Mouse (Mus musculus): ENCODE results near the gene Il10. TPM values are rescaled to one million over a fixed set of nuclear protein-coding genes. Genes with fewer than 3 reads are reported as not detected.

Gene Il10
- not detected in 2 replicates for polyA plus RNA-seq (2015; fragmentation: Nextera tagmentation; extraction: Ambion mirVana)

DNA sequence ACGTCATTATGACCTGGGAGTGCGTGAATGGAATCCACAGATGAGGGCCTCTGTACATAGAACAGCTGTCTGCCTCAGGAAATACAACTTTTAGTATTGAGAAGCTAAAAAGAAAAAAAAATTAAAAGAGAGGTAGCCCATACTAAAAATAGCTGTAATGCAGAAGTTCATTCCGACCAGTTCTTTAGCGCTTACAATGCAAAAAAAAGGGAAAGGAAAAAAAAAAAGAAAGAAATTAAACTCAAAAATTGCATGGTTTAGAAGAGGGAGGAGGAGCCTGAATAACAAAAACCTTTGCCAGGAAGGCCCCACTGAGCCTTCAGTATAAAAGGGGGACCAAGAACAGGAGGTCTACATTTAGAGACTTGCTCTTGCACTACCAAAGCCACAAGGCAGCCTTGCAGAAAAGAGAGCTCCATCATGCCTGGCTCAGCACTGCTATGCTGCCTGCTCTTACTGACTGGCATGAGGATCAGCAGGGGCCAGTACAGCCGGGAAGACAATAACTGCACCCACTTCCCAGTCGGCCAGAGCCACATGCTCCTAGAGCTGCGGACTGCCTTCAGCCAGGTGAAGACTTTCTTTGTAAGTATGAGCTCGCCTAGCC, at the start of gene Il10:
TSS of gene Il10 (plus strand) at position 354 of the 607 bp plus-strand sequence.
- Histone ChIP-seq H3K27ac (replicated peaks) (no peak within 1 kb of the TSS), H3K9me3 (replicated peaks) (no peaks in the 10 kb centered on the region), H3K9ac (no peak within 1 kb of the TSS), H3K36me3 (no peaks in the 10 kb centered on the region), H3K4me3 (replicated peaks) (no peak within 1 kb of the TSS), H3K4me2 (replicated peaks) (no peak within 1 kb of the TSS), H3K27me3 (no peaks in the 10 kb centered on the region), H3K4me1 (no peaks in the 10 kb centered on the region)
- WGBS, result 69% methylated on average over 8 of the region's 8 CpGs
- no peak for ATAC-seq (ENCODE audit: insufficient number of reproducible peaks, low FRiP score, low TSS enrichment, low read depth)

DNA sequence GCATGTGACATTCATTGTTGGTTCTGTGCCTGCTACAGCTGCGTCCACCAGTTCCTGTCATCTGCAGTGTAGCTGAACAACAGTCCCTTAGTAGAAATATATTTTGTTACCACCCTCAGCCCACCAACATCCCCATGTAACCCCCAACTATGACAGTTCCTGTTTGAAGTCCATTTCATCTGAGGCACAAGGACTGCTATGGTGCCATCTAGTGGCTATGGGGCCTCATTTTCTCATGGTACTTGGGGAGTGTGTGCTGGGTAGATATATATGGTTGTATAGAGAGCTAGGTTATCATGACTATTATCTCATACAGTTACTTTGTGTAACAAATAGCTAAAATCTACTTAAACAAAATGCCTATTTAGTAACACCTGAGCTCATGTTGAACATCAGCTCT, 40.2 kb upstream of the Il10 start:
- Histone ChIP-seq H3K9ac (no peak overlapping the region), H3K27me3 (no peaks in the 10 kb centered on the region), H3K4me2 (replicated peaks) (no peak overlapping the region), H3K9me3 (replicated peaks) (no peaks in the 10 kb centered on the region), H3K36me3 (no peaks in the 10 kb centered on the region), H3K4me1 (no peaks in the 10 kb centered on the region), H3K4me3 (replicated peaks) (no peak overlapping the region), H3K27ac (replicated peaks) (no peak overlapping the region)
- 71% methylated on average over 1 of the region's 1 CpGs for WGBS
- no peak for ATAC-seq (ENCODE audit: insufficient number of reproducible peaks, low FRiP score, low TSS enrichment, low read depth)

DNA sequence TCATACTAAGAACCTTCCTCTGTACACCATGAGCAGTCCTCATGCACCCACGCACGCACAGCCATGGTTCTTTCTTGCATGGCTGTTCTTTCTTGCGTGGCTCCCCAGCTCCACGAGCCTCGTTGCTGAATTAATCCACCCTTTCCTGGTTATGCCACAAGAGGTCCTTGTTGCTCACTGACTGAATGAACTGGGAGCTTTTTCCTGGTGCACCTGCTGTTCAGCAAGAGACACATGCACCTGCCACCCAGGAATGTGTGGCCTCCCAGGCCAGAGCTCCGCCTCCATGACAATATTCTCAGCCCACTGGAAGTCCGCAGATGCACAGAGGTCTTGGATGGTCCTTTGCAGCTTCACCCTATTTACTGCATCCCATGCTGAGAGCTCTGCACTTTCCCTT, 35.2 kb upstream of the Il10 start:
- ATAC-seq (ENCODE audit: insufficient number of reproducible peaks, low FRiP score, low TSS enrichment, low read depth), result no peak
- no peaks in the 10 kb centered on the region for H3K4me1 ChIP-seq
- 50% methylated on average over 7 of the region's 7 CpGs for WGBS
- no peak overlapping the region for H3K27ac ChIP-seq (replicated peaks)
- H3K4me2 ChIP-seq (replicated peaks), result no peak overlapping the region
- H3K36me3 ChIP-seq, result no peaks in the 10 kb centered on the region
- no peak overlapping the region for H3K9ac ChIP-seq
- no peak overlapping the region for H3K4me3 ChIP-seq (replicated peaks)
- no peaks in the 10 kb centered on the region for H3K27me3 ChIP-seq
- no peaks in the 10 kb centered on the region for H3K9me3 ChIP-seq (replicated peaks)

DNA sequence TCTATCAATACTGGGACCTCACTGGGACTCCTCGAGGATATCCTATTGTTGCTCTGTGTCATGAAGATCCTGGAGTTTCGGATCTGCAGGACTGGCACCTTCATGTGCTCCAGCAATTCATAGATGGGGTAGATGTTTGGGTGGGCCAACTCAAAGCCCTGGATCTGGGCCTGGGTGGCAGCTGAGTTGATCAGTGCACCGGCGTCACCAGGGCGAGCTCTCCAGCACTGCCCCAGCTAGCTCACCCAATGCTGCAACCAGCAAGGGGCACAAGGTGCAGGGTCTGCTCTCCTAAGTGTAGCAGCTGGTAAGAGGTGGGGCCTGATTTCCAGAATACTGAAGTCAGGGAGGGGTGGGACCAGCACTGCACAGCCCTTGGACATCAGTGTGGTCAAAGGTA, 32.6 kb upstream of the Il10 start:
- Histone ChIP-seq H3K9me3 (replicated peaks) (no peaks in the 10 kb centered on the region), H3K4me1 (no peaks in the 10 kb centered on the region), H3K36me3 (no peaks in the 10 kb centered on the region), H3K4me2 (replicated peaks) (no peak overlapping the region), H3K27ac (replicated peaks) (no peak overlapping the region), H3K9ac (no peak overlapping the region), H3K4me3 (replicated peaks) (no peak overlapping the region), H3K27me3 (no peaks in the 10 kb centered on the region)
- ATAC-seq (ENCODE audit: insufficient number of reproducible peaks, low FRiP score, low TSS enrichment, low read depth), result no peak
- WGBS, result 90% methylated on average over 5 of the region's 5 CpGs

DNA sequence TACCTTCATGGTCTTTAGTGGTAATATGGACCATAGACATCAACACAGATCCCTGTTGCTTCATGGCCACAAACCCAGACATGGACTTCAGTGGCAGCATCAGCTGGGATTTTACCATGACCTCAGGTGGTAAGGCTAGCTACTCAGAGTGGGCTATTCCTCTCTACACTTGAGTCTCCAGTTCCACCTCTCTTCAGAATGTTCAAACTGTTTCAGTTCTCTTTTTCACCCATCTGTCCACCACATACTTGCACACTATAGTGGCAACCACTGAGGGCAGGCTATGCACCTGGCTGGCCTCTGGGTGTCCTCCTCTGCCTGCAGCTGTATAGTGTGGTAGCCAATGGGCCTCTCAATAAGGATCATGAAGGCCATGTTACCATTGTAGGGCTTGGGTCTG, 32.2 kb upstream of the Il10 start:
- no peak for ATAC-seq (ENCODE audit: insufficient number of reproducible peaks, low FRiP score, low TSS enrichment, low read depth)
- no peak overlapping the region for H3K9ac ChIP-seq
- no peak overlapping the region for H3K4me3 ChIP-seq (replicated peaks)
- H3K9me3 ChIP-seq (replicated peaks), result no peaks in the 10 kb centered on the region
- no peak overlapping the region for H3K27ac ChIP-seq (replicated peaks)
- no peaks in the 10 kb centered on the region for H3K27me3 ChIP-seq
- no peaks in the 10 kb centered on the region for H3K36me3 ChIP-seq
- no peak overlapping the region for H3K4me2 ChIP-seq (replicated peaks)
- H3K4me1 ChIP-seq, result no peaks in the 10 kb centered on the region

DNA sequence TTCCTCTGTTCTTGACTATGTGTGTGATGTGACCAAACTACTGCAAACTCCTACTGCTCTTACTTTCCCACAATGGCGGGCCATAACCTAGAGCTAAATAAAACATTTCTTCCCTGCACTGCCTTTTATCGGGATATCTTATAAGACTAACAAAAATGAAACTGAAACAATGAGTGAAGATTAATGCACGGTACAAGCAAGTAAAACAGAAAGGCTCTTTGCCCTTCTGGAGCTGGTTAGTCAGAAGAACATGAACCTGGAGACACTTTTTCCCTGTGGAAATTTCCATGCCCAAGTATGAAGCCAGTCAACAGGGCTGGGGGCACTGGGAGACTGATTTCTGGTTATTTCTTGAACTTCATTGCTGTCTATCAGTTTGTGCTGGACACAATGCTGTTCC, 30.3 kb upstream of the Il10 start:
- ATAC-seq (ENCODE audit: insufficient number of reproducible peaks, low FRiP score, low TSS enrichment, low read depth), result no peak

DNA sequence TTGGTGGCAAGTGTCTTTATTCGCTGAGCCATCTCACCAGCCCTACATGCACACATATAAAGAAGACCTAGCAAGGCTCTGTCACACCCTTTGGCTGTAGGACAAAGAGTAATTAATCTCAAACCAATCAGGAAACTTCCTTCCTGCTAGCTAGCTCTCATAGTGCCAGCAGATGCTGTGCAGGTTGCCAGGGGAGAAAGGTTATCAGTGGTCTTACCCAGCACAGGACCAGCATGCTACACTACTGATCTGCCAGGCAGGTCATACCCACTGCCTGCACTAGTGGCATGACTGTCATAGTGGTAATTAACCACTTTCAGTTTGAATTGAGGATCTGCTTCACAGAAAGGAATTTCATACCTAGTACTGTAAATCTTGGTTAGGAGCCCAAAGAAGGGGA, 29.2 kb upstream of the Il10 start:
- no peaks in the 10 kb centered on the region for H3K27me3 ChIP-seq
- no peak overlapping the region for H3K27ac ChIP-seq (replicated peaks)
- no peak overlapping the region for H3K9ac ChIP-seq
- H3K36me3 ChIP-seq, result no peaks in the 10 kb centered on the region
- no peak overlapping the region for H3K4me3 ChIP-seq (replicated peaks)
- WGBS, result 94% methylated on average over 1 of the region's 1 CpGs
- H3K4me1 ChIP-seq, result no peaks in the 10 kb centered on the region
- ATAC-seq (ENCODE audit: insufficient number of reproducible peaks, low FRiP score, low TSS enrichment, low read depth), result no peak
- H3K9me3 ChIP-seq (replicated peaks), result no peaks in the 10 kb centered on the region
- H3K4me2 ChIP-seq (replicated peaks), result no peak overlapping the region

More for the DNA sequence above, 30.3 kb upstream of the Il10 start:
- H3K9ac ChIP-seq, result no peak overlapping the region
- H3K4me1 ChIP-seq, result no peaks in the 10 kb centered on the region
- H3K27me3 ChIP-seq, result no peaks in the 10 kb centered on the region
- H3K4me3 ChIP-seq (replicated peaks), result no peak overlapping the region
- H3K27ac ChIP-seq (replicated peaks), result no peak overlapping the region
- WGBS, result 92% methylated on average over 3 of the region's 3 CpGs
- no peak overlapping the region for H3K4me2 ChIP-seq (replicated peaks)
- no peaks in the 10 kb centered on the region for H3K36me3 ChIP-seq
- no peaks in the 10 kb centered on the region for H3K9me3 ChIP-seq (replicated peaks)

DNA sequence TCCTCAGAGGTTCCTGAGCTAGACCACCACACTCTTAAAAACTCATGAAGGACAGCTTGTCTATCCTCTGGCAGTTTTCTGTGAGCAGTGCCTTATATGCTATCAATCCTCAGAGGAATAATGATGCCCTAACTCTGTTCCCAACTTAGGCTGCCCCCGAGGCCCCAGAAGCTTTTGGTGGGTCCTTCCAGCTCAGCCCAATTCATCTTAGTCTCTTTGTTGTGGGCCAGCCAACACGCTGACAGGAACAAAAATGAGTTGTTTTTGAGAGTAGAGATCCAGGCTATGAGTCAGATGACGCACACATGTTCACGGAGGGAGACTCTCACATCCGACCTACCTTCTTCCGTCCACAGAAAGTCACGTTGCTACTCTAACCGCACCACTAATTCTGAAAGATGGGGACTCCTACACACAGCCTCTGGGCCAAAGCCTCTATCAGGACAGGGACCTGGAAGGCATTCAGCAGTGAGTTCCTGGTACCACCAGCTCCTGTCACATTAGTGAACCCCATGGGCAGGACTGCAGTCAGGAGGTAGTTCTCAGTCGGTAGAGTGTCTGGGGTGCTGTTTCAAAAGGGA, 26.0 kb upstream of the Il10 start:
- H3K36me3 ChIP-seq, result no peaks in the 10 kb centered on the region
- no peaks in the 10 kb centered on the region for H3K9me3 ChIP-seq (replicated peaks)
- 81% methylated on average over 9 of the region's 9 CpGs for WGBS
- no peak overlapping the region for H3K9ac ChIP-seq
- H3K27me3 ChIP-seq, result no peaks in the 10 kb centered on the region
- no peak for ATAC-seq (ENCODE audit: insufficient number of reproducible peaks, low FRiP score, low TSS enrichment, low read depth)
- no peak overlapping the region for H3K27ac ChIP-seq (replicated peaks)
- H3K4me2 ChIP-seq (replicated peaks), result no peak overlapping the region
- no peak overlapping the region for H3K4me3 ChIP-seq (replicated peaks)
- no peaks in the 10 kb centered on the region for H3K4me1 ChIP-seq

DNA sequence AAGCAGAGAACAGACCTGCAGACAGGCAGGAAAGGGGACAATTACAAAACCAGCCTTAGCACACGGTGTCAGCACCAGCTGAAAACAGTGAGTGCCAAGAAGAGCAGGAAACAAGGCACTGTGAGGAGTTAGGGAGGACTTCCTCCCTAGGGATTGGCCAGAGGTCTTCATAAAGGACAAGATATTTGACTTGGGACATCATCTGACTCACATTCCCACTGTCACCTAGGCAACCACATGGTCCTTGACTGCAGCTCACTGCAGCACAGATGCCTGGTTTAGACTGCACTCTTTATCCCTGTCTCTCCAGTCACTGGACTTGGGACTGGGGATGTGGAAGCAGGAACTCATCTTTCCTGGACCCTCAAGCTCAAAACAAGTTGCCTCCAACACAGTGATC, 24.1 kb upstream of the Il10 start:
- no peak overlapping the region for H3K9ac ChIP-seq
- H3K27me3 ChIP-seq, result no peaks in the 10 kb centered on the region
- H3K4me2 ChIP-seq (replicated peaks), result no peak overlapping the region
- H3K9me3 ChIP-seq (replicated peaks), result no peaks in the 10 kb centered on the region
- ATAC-seq (ENCODE audit: insufficient number of reproducible peaks, low FRiP score, low TSS enrichment, low read depth), result no peak
- no peak overlapping the region for H3K4me3 ChIP-seq (replicated peaks)
- H3K27ac ChIP-seq (replicated peaks), result no peak overlapping the region
- 68% methylated on average over 1 of the region's 1 CpGs for WGBS
- no peaks in the 10 kb centered on the region for H3K4me1 ChIP-seq
- no peaks in the 10 kb centered on the region for H3K36me3 ChIP-seq

DNA sequence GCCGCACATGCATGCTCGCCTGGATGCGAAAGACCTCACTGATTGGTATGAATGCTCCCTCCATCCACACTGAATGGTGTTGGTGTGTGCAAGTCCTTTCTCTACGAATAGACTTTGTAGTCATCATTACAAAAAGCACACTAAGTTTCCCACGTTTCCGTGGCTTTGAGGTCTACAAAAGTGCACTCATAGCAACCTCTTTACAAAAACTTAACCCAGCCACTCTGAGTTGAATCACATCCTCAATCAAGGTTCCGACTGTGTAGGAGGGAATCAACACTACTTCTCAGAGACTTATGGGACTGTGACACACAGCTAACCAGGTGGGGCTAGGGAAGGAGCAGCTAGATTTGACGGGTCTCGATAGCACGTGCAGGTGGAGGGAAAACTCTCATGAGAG, 23.3 kb upstream of the Il10 start:
- H3K4me3 ChIP-seq (replicated peaks), result no peak overlapping the region
- 91% methylated on average over 10 of the region's 10 CpGs for WGBS
- no peaks in the 10 kb centered on the region for H3K4me1 ChIP-seq
- no peaks in the 10 kb centered on the region for H3K27me3 ChIP-seq
- H3K27ac ChIP-seq (replicated peaks), result no peak overlapping the region
- ATAC-seq (ENCODE audit: insufficient number of reproducible peaks, low FRiP score, low TSS enrichment, low read depth), result no peak
- no peak overlapping the region for H3K4me2 ChIP-seq (replicated peaks)
- H3K36me3 ChIP-seq, result no peaks in the 10 kb centered on the region
- H3K9ac ChIP-seq, result no peak overlapping the region
- no peaks in the 10 kb centered on the region for H3K9me3 ChIP-seq (replicated peaks)

DNA sequence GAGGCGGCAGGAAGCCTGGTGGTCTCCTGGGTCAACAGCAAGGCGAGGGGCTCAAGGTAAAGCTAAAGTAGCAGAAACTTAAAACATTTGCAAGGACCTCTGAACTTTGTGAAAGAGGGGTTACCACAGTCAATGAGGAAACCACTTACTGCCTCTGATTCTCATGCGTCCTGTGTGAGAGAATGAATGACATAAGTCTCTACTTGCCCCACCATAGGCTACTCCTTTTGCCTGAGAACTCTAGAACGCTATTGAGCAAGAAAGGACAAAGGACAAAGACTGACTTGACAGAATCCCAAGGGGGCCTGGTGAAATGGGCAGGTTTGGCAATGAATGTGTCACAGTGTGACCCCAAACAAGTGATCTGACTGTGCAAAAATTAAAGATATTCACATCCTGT, 22.2 kb upstream of the Il10 start:
- no peaks in the 10 kb centered on the region for H3K36me3 ChIP-seq
- H3K27me3 ChIP-seq, result no peaks in the 10 kb centered on the region
- no peak overlapping the region for H3K4me2 ChIP-seq (replicated peaks)
- WGBS, result 86% methylated on average over 4 of the region's 4 CpGs
- ATAC-seq (ENCODE audit: insufficient number of reproducible peaks, low FRiP score, low TSS enrichment, low read depth), result no peak; the same call in 1 of the 2 replicates
- H3K9ac ChIP-seq, result no peak overlapping the region
- H3K4me3 ChIP-seq (replicated peaks), result no peak overlapping the region
- no peaks in the 10 kb centered on the region for H3K9me3 ChIP-seq (replicated peaks)
- no peaks in the 10 kb centered on the region for H3K4me1 ChIP-seq
- no peak overlapping the region for H3K27ac ChIP-seq (replicated peaks)

DNA sequence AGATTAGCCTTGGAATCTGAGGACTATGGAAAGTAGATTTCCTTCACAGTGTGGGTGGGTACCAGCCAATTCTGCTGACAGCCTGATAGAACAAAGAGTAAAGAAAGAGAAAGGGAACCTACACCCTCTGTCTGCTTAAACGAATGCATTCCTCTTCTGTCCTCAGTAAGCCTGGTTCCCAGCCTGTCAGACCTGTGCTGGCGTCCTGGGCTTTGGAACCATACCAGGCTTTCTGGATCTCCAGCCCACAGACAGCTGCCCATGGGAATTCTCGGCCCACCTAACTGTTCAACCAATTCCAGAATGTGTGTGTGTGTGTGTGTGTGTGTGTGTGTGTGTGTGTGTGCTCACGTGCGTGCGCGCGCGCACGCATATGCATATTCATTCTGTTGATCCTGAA, 21.3 kb upstream of the Il10 start:
- Histone ChIP-seq H3K4me1 (0 out of 2 replicates have a peak, but pooled peaks cover 1% of the 10 kb centered on the region), H3K36me3 (no peaks in the 10 kb centered on the region), H3K27ac (replicated peaks) (no peak overlapping the region), H3K27me3 (no peaks in the 10 kb centered on the region), H3K9ac (no peak overlapping the region), H3K9me3 (replicated peaks) (no peaks in the 10 kb centered on the region), H3K4me2 (replicated peaks) (no peak overlapping the region), H3K4me3 (replicated peaks) (no peak overlapping the region)
- ATAC-seq (ENCODE audit: insufficient number of reproducible peaks, low FRiP score, low TSS enrichment, low read depth), result no peak
- WGBS, result 91% methylated on average over 10 of the region's 10 CpGs
